Mouse (Mus musculus): Measurements from ENCODE around the gene Nos1ap.

Nos1ap gene

GRCm38 (mm10) chr1:170409091-170409490 lies 180.6 kb downstream of the Nos1ap start:
- no peak for DNase-seq

GRCm38 (mm10) chr1:170406921-170407320 lies 182.7 kb downstream of the Nos1ap start:
- no peak for DNase-seq

- DNase-seq: no peak
Measured at GRCm38 (mm10) chr1:170405152-170405551, 184.5 kb downstream of the Nos1ap start.

- no peak for DNase-seq
Measured at GRCm38 (mm10) chr1:170402682-170403081, 187.0 kb downstream of the Nos1ap start.

- DNase-seq: no peak
Measured at GRCm38 (mm10) chr1:170398866-170399265, 190.8 kb downstream of the Nos1ap start.

- peak in 1 of 2 experiments; percentile 21 for DNase-seq
Measured at GRCm38 (mm10) chr1:170395101-170395500, 194.6 kb downstream of the Nos1ap start.

- DNase-seq: no peak
Measured at GRCm38 (mm10) chr1:170394641-170395040, 195.0 kb downstream of the Nos1ap start.

GRCm38 (mm10) chr1:170392771-170393728 lies 196.6 kb downstream of the Nos1ap start:
- DNase-seq: peak; percentile 78 to 87

GRCm38 (mm10) chr1:170387180-170387912 lies 202.3 kb downstream of the Nos1ap start:
- no peak for DNase-seq

- no peak for DNase-seq
Measured at GRCm38 (mm10) chr1:170385416-170385815, 204.2 kb downstream of the Nos1ap start.

GRCm38 (mm10) chr1:170383530-170383929 lies 206.1 kb downstream of the Nos1ap start:
- no peak for DNase-seq

GRCm38 (mm10) chr1:170381457-170381856 lies 208.2 kb downstream of the Nos1ap start:
- DNase-seq: peak in 1 of 2 experiments; percentile 27

- no peak for DNase-seq
Measured at GRCm38 (mm10) chr1:170380505-170380904, 209.2 kb downstream of the Nos1ap start.

GRCm38 (mm10) chr1:170375721-170376120 lies 213.9 kb downstream of the Nos1ap start:
- DNase-seq: no peak

- no peak for DNase-seq
Measured at GRCm38 (mm10) chr1:170373750-170374149, 215.9 kb downstream of the Nos1ap start.

GRCm38 (mm10) chr1:170371191-170371792 lies 218.4 kb downstream of the Nos1ap start:
- DNase-seq: no peak

- no peak for DNase-seq
Measured at GRCm38 (mm10) chr1:170368864-170369263, 220.8 kb downstream of the Nos1ap start.

- no peak for DNase-seq
Measured at GRCm38 (mm10) chr1:170366981-170367700, 222.5 kb downstream of the Nos1ap start.

- DNase-seq: no peak
Measured at GRCm38 (mm10) chr1:170363746-170364145, 225.9 kb downstream of the Nos1ap start.

GRCm38 (mm10) chr1:170360183-170360915 lies 229.3 kb downstream of the Nos1ap start:
- DNase-seq: no peak

- no peak for DNase-seq
Measured at GRCm38 (mm10) chr1:170353335-170353734, 236.3 kb downstream of the Nos1ap start.

GRCm38 (mm10) chr1:170351080-170351479 lies 238.6 kb downstream of the Nos1ap start:
- DNase-seq: no peak
